In genomic region chr2:25596765-25597510, GRCm38 (mm10) we compare ENCODE assay signal across 1 mouse cellular context.
TF ChIP-seq lines count a peak whose summit lies in the region.

No protein-coding gene starts in this region.

TF ChIP-seq in myocyte, 11 proteins besides CTCF, POLR2A, EP300 and RAD21:
- no peak for TF ChIP-seq POLR2AphosphoS2 (IDR thresholded peaks at IDR 0.05; ENCODE audit: insufficient read length, low read depth)
- TF ChIP-seq REST (IDR thresholded peaks at IDR 0.05; ENCODE audit: insufficient read depth, insufficient read length) = no peak
- TF ChIP-seq MYOD1 (IDR thresholded peaks at IDR 0.05; ENCODE audit: control insufficient read depth in 1 of 3, insufficient read length in 2 of 3, low read depth in 2 of 3) = peak; percentile 52 to 91 (median 91)
- peak in 1 of 3 experiments; percentile 58 for TF ChIP-seq MYOG (IDR thresholded peaks at IDR 0.05; ENCODE audit: control insufficient read depth in 1 of 3, insufficient read depth in 1 of 3, insufficient read length in 2 of 3, low read depth in 2 of 3)
